Mouse (Mus musculus) liver, embryonic 11.5 days (tissue): ENCODE results near the gene Robo1. TPM values are rescaled to one million over a fixed set of nuclear protein-coding genes. Genes with fewer than 3 reads are reported as not detected.

Experiments used
- ATAC-seq: fragments of 200-750 bp; cut with Nextera tagmentation; replicated peaks from 2 replicates; pipeline ENCODE4 v1.8.0; 2017; ENCODE audit warnings: moderate number of reproducible peaks, mild to moderate bottlenecking, moderate TSS enrichment, moderate library complexity; ENCODE audit not compliant: low FRiP score
- DNase-seq: peaks from one replicate; pipeline ENCODE4 v3.0.0-alpha.2; 2017; ENCODE audit warnings: low spot score
- H3K27ac ChIP-seq: fragments of 300-500 bp; sonication (generic); 2 replicates; pipeline ENCODE4 v1.5.1; 2014; ENCODE audit warnings: mild to moderate bottlenecking, low read depth, low read length, control low read depth
- H3K27me3 ChIP-seq: fragments of 300-500 bp; sonication (generic); replicated peaks from 2 replicates; pipeline ENCODE4 v1.6.1; 2014; ENCODE audit warnings: low read length, mixed read lengths; ENCODE audit not compliant: control insufficient read depth, insufficient read depth
- H3K36me3 ChIP-seq: fragments of 300-500 bp; sonication (generic); 2 replicates; pipeline ENCODE4 v1.6.1; 2014; ENCODE audit warnings: mild to moderate bottlenecking, low read length, moderate library complexity, mixed read lengths; ENCODE audit not compliant: control insufficient read depth, insufficient read depth
- H3K4me1 ChIP-seq: fragments of 300-500 bp; sonication (generic); replicated peaks from 2 replicates; pipeline ENCODE4 v1.6.1; 2014; ENCODE audit warnings: low read length, mixed read lengths; ENCODE audit not compliant: control insufficient read depth, insufficient read depth
- H3K4me2 ChIP-seq: fragments of 300-500 bp; sonication (generic); 2 replicates; pipeline ENCODE4 v1.6.1; 2014; ENCODE audit warnings: mild to moderate bottlenecking, control low read depth, moderate library complexity
- H3K4me3 ChIP-seq: fragments of 300-500 bp; sonication (generic); 2 replicates; pipeline ENCODE4 v1.5.1; 2014; ENCODE audit warnings: low read depth, low read length, control low read depth
- H3K9ac ChIP-seq: fragments of 300-500 bp; sonication (generic); 2 replicates; pipeline ENCODE4 v1.6.1; 2014; ENCODE audit warnings: low read depth, low read length, control low read depth
- H3K9me3 ChIP-seq: fragments of 300-500 bp; sonication (generic); 2 replicates; pipeline ENCODE4 v1.6.1; 2016; ENCODE audit warnings: low read length, inconsistent platforms, mixed read lengths; ENCODE audit not compliant: control insufficient read depth
- WGBS: fragments of 180-500 bp; shearing (Covaris S2); extraction: QIAGEN DNeasy Blood & Tissue Kit; methylation state at CpG from one replicate; pipeline ENCODE4 v1.1.7; 2014; 5-methylcytosine and 5-hydroxymethylcytosine counted together
- polyA plus RNA-seq: library from polyadenylated mRNA; unstranded; fragments of >200 nt; fragmentation: Nextera tagmentation; extraction: Ambion mirVana; gene quantifications from 2 replicates; pipeline ENCODE4 v1.2.1, GENCODE M21; 2014

The Robo1 gene
- polyA plus RNA-seq, 1 experiment from 2014 or later = 25.4 TPM

- 86% methylated on average over 7 of the region's 7 CpGs for WGBS
- Histone ChIP-seq H3K27ac (no peak overlapping the region), H3K27me3 (no peaks in the 10 kb centered on the region), H3K4me2 (no peak overlapping the region), H3K9me3 (no peaks in the 10 kb centered on the region; the same call in 1 of the 2 replicates), H3K4me3 (no peak overlapping the region), H3K36me3 (peaks cover 12% of the 10 kb centered on the region), H3K9ac (no peak overlapping the region), H3K4me1 (peaks cover under 1% of the 10 kb centered on the region; the same call in 1 of the 2 replicates)
- DNase-seq = no peak
- no peak for ATAC-seq
Measured at GRCm38 (mm10) chr16:72740218-72740617, 432.1 kb downstream of the Robo1 start.

- Histone ChIP-seq H3K4me3 (no peak overlapping the region), H3K4me2 (no peak overlapping the region), H3K4me1 (no peaks in the 10 kb centered on the region), H3K27ac (no peak overlapping the region), H3K9ac (no peak overlapping the region), H3K36me3 (peaks cover 7% of the 10 kb centered on the region), H3K27me3 (no peaks in the 10 kb centered on the region), H3K9me3 (no peaks in the 10 kb centered on the region)
- no peak for ATAC-seq
- 87% methylated on average over 5 of the region's 5 CpGs for WGBS
- no peak for DNase-seq
Measured at GRCm38 (mm10) chr16:72747696-72748095, 439.6 kb downstream of the Robo1 start.

- DNase-seq (no peak), ATAC-seq (peak; percentile 77)
- no peak overlapping the region for H3K27ac ChIP-seq
- 0 out of 2 replicates have a peak, but pooled peaks cover 3% of the 10 kb centered on the region for H3K4me1 ChIP-seq
- H3K27me3 ChIP-seq = no peaks in the 10 kb centered on the region
- H3K9me3 ChIP-seq = no peaks in the 10 kb centered on the region
- WGBS = 75% methylated on average over 9 of the region's 9 CpGs
- H3K4me2 ChIP-seq = no peak overlapping the region
- H3K9ac ChIP-seq = no peak overlapping the region
- no peaks in the 10 kb centered on the region for H3K36me3 ChIP-seq
- no peak overlapping the region for H3K4me3 ChIP-seq
Measured at GRCm38 (mm10) chr16:72765128-72765913, 457.2 kb downstream of the Robo1 start.

GRCm38 (mm10) chr16:72769214-72769834 lies 461.2 kb downstream of the Robo1 start:
- DNase-seq = no peak
- Histone ChIP-seq H3K9me3 (no peaks in the 10 kb centered on the region), H3K4me1 (0 out of 2 replicates have a peak, but pooled peaks cover 3% of the 10 kb centered on the region), H3K4me2 (no peak overlapping the region), H3K9ac (no peak overlapping the region), H3K36me3 (no peaks in the 10 kb centered on the region), H3K4me3 (no peak overlapping the region), H3K27me3 (no peaks in the 10 kb centered on the region), H3K27ac (no peak overlapping the region)
- no peak; the same call in 1 of the 2 replicates for ATAC-seq
- WGBS = 76% methylated on average over 8 of the region's 8 CpGs

GRCm38 (mm10) chr16:72772348-72772747 lies 464.2 kb downstream of the Robo1 start:
- H3K36me3 ChIP-seq = no peaks in the 10 kb centered on the region
- no peaks in the 10 kb centered on the region for H3K9me3 ChIP-seq
- no peak overlapping the region for H3K4me2 ChIP-seq
- no peak for DNase-seq
- H3K27ac ChIP-seq = no peak overlapping the region
- ATAC-seq = no peak
- 61% methylated on average over 5 of the region's 5 CpGs for WGBS
- no peak overlapping the region for H3K4me3 ChIP-seq
- no peaks in the 10 kb centered on the region for H3K27me3 ChIP-seq
- H3K9ac ChIP-seq = no peak overlapping the region
- H3K4me1 ChIP-seq = 0 out of 2 replicates have a peak, but pooled peaks cover 3% of the 10 kb centered on the region

GRCm38 (mm10) chr16:72773034-72773433 lies 464.9 kb downstream of the Robo1 start:
- Histone ChIP-seq H3K9ac (no peak overlapping the region), H3K36me3 (no peaks in the 10 kb centered on the region), H3K27ac (no peak overlapping the region), H3K4me1 (0 out of 2 replicates have a peak, but pooled peaks cover 3% of the 10 kb centered on the region), H3K4me2 (no peak overlapping the region), H3K4me3 (no peak overlapping the region), H3K9me3 (no peaks in the 10 kb centered on the region), H3K27me3 (no peaks in the 10 kb centered on the region)
- 66% methylated on average over 7 of the region's 7 CpGs for WGBS
- ATAC-seq = no peak
- DNase-seq = no peak

- no peak overlapping the region for H3K27ac ChIP-seq
- DNase-seq (no peak), ATAC-seq (no peak)
- H3K4me1 ChIP-seq = no peaks in the 10 kb centered on the region
- H3K4me3 ChIP-seq = no peak overlapping the region
- no peak overlapping the region for H3K4me2 ChIP-seq
- H3K9ac ChIP-seq = no peak overlapping the region
- no peaks in the 10 kb centered on the region for H3K36me3 ChIP-seq
- no peaks in the 10 kb centered on the region for H3K9me3 ChIP-seq
- 69% methylated on average over 9 of the region's 9 CpGs for WGBS
- no peaks in the 10 kb centered on the region for H3K27me3 ChIP-seq
Measured at GRCm38 (mm10) chr16:72778520-72778919, 470.4 kb downstream of the Robo1 start.

- Histone ChIP-seq H3K4me3 (no peak overlapping the region), H3K27me3 (no peaks in the 10 kb centered on the region), H3K9me3 (no peaks in the 10 kb centered on the region), H3K4me2 (no peak overlapping the region), H3K9ac (no peak overlapping the region), H3K36me3 (no peaks in the 10 kb centered on the region), H3K27ac (no peak overlapping the region), H3K4me1 (no peaks in the 10 kb centered on the region)
- DNase-seq (no peak), ATAC-seq (no peak)
- 86% methylated on average over 6 of the region's 6 CpGs for WGBS
Measured at GRCm38 (mm10) chr16:72782171-72782570, 474.1 kb downstream of the Robo1 start.
